Mouse (Mus musculus) cerebellum, postnatal 25 days (tissue): ENCODE measurements at regions not wholly inside any gene's neighbourhood (a gene's known extent, or its start where the extent isn't known, plus 50 kb on each side); places are given as distances from the start of the nearest gene placed in this dataset.
A peak's percentile ranks its signal among the peaks of the same experiment; 100 is the strongest.

Experiments used
- DNase-seq, 2 experiments: peaks; one replicate each; pipeline ENCODE4 v3.0.0; 2021; ENCODE audit warnings: mixed read lengths in 2 of 2

DNA sequence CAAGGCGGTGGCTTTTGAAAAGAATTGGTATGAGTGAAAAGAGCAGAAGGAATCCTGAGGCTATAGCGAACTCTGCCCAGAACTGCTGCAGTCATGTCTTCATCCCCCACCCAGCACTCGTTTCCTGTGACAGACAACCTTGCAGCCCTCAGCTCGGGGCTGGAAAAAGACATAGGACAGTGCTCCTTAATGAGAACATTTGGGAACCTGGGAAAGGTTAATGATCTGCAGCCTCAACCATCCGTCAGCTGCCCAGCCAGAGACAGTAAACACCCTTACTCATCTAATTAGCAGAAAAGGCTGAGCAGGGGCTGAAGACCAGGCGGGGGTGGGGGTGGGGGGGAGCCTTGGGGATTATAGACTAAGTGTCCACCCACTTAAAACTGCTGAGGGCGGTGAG is 76.3 kb upstream of the Arhgap36 start:
- DNase-seq = no peak

DNA sequence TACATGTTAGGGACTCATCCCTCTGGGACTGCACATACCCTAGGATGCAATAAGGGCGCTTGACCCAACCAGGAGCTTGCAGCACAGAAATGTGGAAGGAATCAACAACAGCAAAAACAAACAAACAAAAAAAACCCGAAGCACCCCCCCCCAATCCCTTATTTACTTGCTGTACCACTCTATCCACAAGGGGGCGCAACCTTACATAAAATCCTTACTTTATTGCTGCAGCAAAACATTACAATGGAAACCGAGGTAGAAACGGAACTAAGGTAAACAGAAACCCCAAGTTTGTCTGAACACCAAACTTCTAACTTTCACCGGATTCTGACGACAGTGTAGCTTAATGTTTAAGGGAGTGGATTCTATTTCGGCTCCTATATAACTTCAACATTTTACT is 86.7 kb upstream of the Arhgap36 start:
- DNase-seq = peak in 1 of 2 experiments; percentile 20

DNA sequence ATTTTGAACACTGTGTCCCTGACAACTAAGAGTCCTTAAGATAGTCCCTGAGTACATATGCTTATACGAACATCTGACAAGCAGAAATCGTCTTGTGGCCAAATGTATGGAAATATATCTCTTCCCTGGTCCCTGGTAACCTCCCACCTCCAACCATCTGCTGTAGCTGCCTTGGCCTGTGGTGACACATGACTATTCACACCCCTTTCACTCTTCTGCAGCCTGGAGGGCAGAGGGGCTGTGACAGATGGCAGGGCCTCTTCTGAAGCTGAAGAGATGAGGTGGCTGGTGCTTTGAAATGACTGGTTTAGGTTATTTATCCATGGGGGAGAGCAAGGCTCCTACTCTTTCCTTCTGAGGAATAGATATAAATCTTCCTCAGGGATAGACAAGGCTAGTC is 82.3 kb upstream of the Enox2 start:
- no peak for DNase-seq

DNA sequence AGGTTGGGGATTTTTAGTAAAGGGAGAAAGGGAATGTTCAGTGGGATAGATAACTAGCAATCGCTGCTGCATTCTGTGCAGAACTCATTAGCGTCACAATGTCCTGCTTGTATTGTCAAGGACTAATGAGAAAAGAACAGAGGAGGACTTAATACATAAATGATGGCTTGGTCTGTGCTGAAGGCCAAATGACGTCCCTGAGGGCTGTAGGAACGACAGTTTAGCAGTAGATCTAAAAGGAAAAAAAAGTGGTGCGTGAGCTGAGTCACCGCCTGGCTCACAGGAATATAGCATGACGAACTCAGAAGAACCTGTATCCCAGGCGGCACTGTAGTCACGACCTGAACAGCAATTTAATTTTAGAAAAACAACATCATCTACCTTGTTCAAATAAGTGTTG is 81.3 kb upstream of the Enox2 start:
- no peak for DNase-seq

DNA sequence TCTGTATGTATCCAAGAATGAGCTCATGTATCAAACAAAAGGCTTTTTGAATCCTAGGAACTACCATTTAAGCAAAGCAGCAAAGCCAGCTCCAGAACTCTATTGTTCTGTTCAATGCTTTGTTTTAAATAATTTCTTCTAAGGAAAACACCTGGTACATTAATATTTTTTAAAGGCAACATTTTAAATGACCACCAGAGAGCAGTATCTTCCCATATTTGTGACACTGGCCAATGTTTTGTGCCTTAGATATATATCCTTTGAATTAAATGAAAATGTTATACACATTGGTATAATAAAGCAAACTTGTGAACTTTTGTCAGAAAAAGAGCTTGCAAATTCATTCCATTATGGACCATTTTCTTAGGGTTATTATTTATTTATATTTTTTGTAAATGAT is 58.4 kb upstream of the Enox2 start:
- DNase-seq = no peak
